Mouse (Mus musculus): ENCODE results near the gene Nectin3.
"Not testable (repeated sequence)": the region's sequence is repeated elsewhere in the genome, so short reads cannot be mapped to it uniquely, and the experiment has no call there.

The Nectin3 gene

DNA sequence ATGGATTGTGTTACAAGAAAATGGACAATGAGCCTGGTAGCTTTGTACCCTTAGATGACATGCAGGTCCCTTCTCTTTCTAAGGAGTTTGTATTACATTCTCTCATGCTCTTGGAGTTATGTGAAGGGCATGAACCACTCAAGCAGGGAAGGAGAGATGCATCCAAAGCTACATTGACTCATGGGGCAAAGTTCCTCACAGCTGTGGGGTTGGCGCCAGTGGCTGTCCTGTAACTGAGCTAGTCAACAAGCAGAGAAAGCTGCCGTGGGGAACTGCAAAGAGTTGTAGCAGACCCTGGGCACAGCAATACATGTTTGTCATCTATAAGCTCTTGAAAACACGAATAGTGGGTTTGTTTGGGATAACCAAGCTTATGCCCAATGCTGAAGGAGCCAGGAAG, 82.1 kb downstream of the Nectin3 start:
- no peak for DNase-seq (ENCODE audit: low read depth)

DNA sequence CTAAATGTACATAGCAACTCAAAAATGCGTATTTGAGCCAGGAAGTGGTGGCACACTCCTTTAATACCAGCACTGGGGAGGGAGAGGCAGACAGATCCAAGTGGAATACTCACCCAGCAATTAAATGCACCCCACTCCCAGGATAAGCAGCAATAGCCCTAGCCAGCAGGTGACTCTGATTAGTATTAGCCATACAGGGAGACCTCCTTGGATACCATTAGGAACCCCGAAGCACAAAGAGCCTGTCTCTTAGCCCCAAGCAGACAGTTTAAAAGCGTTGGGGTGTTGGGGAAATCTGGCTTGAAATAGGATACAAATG, 87.6 kb downstream of the Nectin3 start:
- DNase-seq (ENCODE audit: low read depth): no peak

DNA sequence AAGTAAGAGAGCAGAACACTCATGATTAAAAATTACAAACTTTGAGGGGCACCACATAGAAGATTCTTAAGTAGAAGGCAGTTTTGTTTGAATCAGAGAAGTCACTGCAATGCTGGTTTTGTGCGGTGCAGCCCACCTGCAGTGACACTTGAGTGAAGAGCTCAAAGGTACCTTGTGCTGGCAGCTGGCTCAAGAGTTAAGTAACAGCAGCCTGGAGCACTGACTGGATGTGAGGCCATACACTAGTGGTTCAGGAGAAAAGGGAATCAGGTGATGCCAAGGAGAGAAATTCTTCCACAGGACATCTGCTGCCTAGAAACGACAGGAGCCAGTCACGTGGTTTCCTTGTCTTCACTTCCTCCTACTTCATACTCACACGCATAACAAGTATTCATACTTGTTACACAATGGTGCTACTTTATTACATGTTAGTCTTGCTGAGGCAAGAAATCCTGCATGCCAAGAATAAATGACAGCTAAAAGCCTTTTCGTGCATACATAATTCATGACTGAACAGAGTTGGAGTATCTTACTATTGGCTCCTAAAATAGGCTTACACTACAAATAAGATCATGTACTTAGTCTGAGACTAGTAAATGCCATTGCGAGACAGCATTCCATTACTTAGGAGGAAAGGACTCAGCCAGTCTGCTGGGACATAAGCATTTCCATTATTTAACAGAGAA, 88.1 kb downstream of the Nectin3 start:
- no peak for DNase-seq (ENCODE audit: low read depth)

DNA sequence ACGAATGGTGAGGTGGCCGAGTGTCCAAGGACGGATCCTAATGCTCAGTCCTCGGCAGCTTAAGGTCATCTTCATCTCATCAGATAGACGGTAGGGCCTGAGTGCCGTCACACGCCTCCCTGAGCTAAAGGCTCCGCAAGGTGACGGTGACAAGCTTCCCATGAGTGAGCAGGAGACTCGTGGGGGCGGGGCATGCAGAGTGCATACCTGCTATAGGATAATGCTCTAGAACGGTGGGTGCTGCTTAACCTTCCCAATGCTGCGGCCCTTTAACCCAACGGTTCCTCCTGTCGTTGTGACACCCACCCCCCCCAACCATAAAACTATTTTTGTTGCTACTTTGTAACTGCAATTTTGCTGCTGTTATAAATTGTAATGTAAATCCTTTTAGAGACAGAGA, 90.3 kb downstream of the Nectin3 start:
- DNase-seq (ENCODE audit: low read depth): no peak

DNA sequence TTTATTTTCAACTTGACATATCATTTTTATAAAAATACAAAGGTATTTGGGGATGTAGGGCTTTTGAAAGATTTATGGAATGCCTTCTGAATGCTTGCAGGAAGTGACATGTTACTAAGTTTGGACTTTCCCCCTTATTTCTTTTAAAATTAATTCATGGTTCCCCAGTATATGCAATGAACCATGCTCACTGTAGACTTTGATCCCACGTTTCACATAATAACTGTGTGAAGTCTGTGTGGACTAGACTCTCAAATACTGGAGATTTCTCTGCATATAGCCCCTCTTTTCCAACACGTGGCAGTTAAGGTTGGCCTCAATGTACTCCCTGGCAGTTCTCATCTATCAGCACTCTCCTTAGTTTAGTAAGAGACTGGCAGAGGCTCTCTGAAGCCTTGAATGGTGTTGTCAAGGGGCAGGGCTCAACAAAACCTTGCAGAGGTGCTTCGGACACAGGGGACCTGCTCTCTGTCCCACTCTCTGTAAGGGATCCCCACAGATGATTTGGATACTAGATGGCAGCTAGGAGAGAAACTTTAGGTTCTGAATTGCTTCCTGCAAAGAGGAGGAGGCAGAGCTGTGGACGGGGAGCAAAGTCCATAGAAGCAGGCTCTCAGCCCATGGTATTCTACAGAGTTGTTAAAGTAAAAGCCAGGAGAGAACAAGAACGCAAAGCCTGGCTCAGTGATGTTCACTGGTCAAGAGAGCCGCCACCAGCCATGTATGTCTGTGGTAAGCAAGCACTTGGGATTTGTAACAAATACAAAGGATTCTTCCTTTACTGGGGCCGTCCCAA, 91.3 kb downstream of the Nectin3 start:
- DNase-seq (ENCODE audit: low read depth): no peak

DNA sequence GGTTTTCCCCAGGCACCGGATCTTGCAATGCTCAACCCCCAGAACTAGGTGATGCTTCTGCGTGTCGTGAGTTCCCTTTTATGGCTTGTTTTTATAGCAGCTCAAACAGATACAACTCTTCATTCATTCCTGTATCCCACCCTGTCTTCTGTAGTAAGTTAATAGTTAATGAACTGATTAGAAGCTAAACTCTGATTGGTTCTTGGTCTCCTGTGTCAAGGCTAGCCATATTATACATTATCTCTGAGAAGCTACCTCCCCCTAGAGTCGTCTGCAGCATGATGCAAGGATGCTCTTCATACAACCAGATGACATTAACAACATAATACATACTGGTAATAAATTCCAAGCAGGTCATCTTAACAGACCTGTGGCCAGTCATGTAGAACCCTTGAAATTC, 100.4 kb downstream of the Nectin3 start:
- DNase-seq (ENCODE audit: low read depth): no peak

DNA sequence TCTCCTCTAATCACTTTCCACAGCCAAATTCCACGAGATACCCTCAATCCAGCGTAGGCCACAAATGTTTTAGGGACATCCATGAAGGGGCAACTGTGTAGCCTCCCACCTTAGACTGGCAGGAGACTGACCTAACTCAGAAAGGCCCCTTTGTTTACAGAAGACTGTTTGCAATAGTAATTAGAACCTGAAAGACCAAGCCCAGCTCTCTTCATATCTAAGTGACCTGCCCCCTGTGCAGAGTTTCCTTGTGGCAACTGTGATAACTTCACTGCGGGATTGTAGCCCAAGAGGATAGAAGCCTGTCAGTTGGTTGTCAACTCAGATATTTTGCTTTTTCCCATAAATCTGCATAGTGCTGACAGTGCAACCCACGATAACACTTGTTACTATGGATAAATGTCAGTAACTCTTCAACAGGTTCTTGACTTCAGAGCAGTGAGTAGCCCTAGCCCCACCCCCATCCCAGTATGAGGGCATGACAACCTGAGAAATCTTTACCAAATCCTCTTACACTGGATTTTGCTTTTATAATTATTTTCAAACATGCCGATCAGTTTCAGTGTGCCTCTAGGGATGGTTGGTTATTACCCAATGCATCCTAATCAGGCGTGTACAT, 108.8 kb downstream of the Nectin3 start:
- no peak for DNase-seq (ENCODE audit: low read depth)

DNA sequence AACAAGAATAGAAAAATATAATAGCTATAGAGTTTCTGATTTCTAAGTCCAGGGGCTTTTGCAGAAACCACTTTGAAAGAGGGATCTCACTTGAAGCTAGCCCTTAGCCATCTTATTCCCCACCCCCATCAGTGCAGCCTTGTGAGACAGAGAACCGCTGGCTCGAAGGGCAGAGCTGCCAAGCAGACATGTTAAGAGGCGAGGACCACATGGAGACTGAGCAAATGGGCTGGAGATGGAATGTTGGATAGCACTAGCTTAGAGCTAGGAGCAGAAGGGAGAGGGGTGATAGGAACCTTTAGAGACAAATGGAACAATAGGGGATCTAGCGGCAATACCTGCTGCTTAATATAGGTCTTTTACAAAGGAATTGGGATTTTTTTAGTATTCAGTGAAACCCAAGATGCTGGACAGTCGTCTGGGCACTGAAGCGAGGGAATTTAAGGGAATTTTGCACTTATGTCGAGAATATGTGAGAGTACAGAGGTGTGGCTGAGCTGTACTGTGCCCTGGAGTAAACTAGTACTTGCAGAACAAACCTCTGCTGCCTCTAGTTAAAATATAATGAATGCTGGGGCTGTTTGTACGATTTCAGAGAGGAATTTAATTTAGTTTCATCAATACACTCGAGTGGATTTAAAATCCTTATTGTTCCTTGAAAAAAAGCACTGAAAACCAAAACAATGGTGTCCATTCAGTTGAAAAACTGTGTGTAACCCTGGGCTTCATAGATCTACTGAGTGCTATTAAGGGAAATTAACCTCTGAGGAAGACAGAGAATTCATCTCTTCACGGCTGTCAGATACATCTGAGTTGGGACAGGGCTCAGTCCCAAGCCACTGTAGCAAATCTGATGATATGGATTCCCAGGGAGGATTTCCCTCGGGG, 109.6 kb downstream of the Nectin3 start:
- DNase-seq (ENCODE audit: low read depth): no peak

DNA sequence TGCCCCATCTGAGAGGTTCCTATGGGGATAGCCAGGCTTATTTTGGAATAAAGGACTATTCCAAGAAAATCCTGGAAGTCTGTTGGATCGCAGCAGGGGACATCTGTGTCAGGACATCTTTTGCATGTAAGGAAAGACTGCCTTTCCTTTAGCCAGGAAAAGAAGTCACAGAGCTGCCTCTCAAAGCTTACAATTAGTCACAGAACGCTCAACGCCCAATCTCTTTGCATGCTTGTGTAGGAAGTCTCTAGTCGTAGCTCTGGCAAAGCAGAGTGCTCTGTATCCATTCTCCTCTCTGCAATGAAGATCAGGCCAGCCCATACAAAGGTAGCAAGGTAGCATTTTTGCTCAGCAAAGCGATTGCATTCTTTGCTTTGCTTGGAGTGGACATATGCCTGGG, 114.0 kb downstream of the Nectin3 start:
- no peak for DNase-seq (ENCODE audit: low read depth)

DNA sequence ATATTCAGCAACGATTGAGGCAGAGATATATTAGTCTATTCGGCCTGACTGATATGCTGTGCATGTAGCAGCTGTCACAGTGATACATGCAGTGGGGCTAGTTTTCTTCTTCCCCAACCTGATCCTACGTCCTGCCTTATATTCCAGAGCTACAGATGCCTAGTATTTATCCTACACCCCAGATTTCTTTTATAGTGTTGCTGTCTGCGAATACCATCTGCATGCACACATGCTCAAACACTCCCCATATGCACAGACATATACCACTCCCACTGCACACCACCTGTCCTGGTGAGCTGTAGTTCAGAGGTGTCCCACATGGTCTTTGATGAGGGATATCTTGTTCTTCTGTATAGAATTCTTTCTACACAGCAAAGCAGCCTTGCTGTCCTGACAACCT, 115.0 kb downstream of the Nectin3 start:
- DNase-seq (ENCODE audit: low read depth): no peak

DNA sequence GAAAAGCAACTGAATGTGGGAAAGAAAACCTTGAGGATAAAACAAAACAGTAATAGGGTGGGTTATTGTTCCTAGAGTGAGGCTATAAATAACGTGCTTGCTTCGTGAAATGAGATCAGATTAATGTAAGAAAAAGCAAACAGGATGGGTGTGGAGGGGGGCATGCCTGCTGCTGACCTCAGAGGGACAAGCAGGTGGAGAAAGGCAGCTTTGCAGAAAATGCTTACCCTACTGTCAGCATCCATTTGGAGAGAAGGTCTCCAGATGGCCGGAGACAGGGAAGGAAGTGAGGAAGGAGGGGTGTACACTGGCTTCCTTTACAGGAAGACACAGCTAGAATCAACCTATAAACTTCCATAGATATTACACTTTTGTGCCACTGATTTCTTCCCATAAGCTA, 121.8 kb downstream of the Nectin3 start:
- DNase-seq (ENCODE audit: low read depth): no peak

DNA sequence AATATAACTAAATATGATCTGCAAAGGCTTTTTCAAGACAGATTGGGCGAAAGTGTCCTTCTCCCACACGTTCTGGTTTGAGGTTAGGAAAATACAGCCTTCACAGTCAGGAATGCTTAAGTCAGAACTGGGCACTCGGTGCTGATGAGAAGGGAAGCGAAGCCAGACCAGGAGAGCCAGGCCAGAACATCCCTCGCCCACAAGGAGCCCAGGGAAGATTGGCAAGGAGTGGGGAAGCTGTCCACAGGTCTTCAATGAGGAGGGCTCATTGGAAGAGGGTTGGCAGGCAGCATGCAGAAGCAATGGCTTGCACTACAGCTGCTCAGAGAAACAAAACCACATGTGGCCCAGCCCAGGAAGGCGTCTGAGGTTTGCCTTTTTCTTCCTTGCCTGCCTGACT, 136.3 kb downstream of the Nectin3 start:
- DNase-seq (ENCODE audit: low read depth): peak; percentile 6

DNA sequence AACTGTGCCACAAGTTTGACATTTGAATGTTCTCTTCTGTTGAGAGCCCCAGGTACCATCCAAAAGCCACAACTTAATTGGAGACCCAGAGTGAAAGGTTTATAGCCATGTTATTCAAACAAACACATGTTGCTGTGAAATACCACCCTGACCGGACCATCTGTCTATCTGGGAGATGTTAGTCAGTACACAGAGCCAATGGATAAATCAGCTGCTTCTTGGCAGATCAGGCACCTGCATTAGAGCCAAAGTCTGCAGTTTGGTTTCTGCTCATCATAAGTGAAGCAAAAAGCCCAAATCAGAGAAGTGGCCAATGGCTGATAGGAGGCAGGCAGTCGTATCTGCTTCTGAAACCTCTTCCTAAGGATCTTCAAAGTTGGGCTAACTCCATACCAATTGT, 140.7 kb downstream of the Nectin3 start:
- DNase-seq (ENCODE audit: low read depth): not testable (repeated sequence)

DNA sequence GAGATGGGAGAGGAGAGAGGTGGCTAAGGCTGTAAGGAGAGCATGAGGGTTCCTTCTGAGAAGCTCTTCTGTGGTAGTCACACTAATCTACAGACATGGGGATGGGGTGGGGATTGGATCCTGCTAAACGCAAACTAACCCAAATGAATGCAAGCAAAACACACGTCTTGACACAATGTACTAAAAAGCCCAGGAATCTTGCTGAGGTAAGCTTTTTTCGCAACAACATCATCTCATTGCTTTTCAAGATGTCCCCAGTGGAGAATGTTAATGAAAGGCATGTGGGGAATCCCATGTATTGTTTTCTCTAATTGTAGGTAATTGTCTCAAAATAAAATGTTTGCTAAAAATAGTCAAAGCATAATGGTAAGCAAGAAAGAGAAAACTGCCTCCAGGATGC, 141.7 kb downstream of the Nectin3 start:
- DNase-seq (ENCODE audit: low read depth): no peak
